Mouse (Mus musculus) 3T3-L1 (cell line): ENCODE results near the gene Coasy.
A peak's percentile ranks its signal among the peaks of the same experiment; 100 is the strongest.

Source experiments
- DNase-seq: peaks from one replicate; pipeline ENCODE4 v3.0.0-alpha.2; 2015; ENCODE audit warnings: low read depth, low spot score

Coasy gene

GRCm38 (mm10) chr11:101062971-101063675 lies 19.2 kb upstream of the Coasy start:
- no peak for DNase-seq

DNA sequence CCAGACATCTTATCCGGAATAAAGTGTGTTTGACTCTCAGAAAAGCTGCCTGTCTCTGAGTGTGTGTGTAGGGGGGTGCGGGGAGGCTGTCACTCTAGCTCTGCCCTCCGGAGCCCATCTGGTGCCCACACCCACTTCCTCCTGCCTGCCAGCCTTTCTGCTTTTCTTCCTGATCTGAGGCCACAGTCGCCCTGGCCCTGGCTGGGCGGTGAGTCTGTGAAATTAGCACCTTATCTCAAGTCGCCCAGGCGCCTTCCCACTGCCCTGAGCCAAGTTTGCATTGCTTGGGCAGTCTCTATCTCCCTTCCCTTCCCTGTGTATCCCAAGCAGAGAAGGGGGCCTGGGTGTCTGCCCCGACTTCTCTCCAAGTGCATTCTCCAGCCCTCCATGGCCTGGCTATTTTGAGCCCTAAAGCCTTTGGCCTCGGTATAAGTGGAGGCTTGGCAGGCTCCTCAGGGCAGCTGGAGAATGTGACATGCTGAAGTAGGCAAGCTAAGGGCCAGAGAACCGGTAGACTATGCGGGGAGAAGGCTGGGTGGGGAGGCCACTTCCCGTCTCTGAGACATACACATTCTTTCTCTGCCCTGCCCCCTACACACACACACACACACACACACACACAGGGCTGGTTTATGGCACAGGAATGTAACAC lies 18.6 kb upstream of the Coasy start:
- DNase-seq = peak; percentile 74

- no peak for DNase-seq
These were observed 17.9 kb upstream of the Coasy start for GRCm38 (mm10) chr11:101064462-101064861.

DNA sequence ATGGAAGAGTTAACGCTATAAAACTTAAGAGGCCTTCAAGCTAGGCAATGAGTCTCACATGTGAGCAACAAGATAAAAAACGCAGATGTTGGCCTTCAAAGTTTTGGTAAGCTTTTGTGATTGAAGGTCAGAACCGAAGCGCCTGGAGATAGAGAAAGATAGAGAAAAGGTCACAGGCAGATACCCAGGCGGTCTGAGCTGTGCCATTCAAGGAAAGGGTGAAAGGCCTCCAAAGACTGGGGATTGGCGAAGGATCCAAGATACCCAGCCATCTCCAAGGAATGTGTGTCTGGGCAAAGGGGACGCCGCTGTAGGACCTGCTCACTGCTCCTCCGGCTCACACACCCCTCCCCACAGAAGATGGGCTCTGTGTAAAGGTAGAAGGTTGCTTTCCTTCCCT lies 17.4 kb upstream of the Coasy start:
- DNase-seq = no peak

- DNase-seq = peak; percentile 83
These were observed 15.6 kb upstream of the Coasy start for GRCm38 (mm10) chr11:101066549-101067412.

DNA sequence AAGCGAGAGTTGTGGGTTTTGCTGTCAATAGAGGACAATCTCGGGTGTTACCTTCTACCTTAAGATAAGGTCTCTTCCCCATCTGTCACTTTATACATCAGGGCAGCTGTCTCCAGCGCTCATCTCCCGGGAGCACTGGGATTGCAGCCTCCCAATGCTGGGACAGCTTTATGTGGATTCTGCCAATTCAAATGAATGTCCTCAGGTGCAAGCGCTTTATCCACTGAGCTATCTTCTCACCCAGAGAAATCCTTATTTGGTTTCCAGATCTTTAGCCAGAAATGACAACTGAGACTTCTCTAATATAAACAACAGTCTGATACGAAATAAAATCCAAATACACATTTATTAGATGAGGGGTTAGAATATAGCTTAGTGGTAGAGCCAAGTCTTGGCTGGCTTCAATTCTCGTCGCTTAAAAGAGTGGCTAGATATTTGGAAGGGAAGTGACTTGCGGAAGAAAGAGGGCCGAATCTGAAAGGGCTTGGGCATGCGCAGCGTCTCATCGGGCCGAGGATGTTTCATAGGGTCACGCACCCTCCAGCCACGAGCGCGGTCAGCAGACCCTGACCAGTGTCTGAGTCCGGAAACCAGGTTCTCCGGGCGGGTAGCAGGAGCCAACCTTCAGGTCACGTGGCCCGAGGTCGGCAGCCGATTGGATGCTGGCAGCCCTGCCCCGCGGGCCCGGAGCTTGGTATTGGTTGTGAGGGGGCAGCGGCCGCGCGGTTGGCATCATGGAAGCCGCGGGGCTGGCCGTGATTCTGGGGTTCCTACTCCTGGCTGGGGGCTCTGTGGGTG lies 12.8 kb upstream of the Coasy start, which contains the start of gene Naglu:
Gene Naglu (plus strand): TSS at position 622 of the 798 bp plus-strand sequence.
- peak; percentile 94 for DNase-seq

GRCm38 (mm10) chr11:101070189-101070527 lies 12.2 kb upstream of the Coasy start:
- DNase-seq = no peak

DNA sequence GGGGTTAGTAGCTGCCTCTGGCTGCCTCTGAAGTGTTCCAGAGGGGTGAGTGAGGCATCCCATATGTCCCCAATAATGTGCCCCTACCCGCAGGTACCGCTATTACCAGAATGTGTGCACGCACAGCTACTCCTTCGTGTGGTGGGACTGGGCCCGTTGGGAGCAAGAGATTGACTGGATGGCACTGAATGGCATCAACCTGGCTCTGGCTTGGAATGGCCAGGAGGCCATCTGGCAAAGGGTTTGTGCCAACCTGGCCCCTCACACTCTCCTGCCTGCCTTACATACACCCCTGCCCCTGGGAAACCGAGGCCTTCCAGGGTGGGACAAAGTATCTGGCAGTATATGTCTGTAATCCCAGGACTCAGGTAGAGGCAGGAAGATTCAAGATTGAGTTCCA lies 11.4 kb upstream of the Coasy start:
- DNase-seq = no peak

DNA sequence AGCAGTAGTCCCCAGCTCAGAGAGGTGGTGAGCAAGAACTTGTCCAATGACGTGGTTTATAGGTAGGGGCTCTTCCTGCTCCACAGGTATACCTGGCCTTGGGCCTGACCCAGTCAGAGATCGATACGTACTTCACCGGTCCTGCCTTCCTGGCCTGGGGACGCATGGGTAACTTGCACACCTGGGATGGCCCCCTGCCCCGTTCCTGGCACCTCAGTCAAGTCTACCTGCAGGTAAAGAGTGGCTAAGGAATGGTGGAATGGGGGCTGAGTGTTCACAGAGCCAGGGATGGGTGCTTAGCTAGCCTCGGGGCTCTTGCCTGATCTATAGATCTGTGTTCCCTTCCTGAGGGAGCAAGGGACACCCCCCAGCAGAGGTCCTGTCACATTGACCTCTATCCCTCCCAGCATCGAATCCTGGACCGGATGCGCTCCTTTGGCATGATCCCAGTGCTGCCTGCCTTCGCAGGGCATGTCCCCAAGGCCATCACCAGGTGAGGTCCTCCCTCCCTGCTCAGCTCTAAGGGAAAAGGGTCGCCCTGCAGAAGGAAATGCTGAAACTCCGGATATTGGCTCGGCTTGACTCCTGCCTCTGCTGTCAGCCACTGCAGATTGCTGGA lies 10.4 kb upstream of the Coasy start:
- no peak for DNase-seq

- DNase-seq = no peak
These were observed 4.2 kb upstream of the Coasy start, which contains the start of gene Hsd17b1 for GRCm38 (mm10) chr11:101078121-101078520. Gene Hsd17b1, plus strand, starts transcription at chr11:101078411.

GRCm38 (mm10) chr11:101079746-101080145 lies 2.6 kb upstream of the Coasy start:
- DNase-seq = no peak

GRCm38 (mm10) chr11:101080421-101080820 lies 1.9 kb upstream of the Coasy start:
- no peak for DNase-seq

DNA sequence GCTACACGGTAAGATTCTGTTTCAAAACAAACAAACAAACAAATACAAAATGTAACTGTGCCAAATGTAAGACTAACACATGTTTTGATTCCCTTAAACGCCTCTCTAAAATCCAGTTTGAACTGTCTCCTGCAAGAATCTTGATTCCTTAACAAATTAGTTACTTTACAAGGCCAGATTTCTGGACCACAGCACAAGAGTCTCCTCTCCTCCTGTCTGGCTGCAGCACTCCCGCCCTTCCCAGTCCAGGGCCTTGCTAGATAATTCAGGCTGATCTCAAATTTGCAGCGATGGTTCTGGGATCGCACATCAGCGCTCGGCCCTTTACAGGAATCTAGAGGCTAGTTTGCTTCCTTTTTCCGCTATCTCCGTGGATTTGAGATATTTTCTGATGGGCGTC lies 706 bp upstream of the Coasy start:
- DNase-seq = no peak

DNA sequence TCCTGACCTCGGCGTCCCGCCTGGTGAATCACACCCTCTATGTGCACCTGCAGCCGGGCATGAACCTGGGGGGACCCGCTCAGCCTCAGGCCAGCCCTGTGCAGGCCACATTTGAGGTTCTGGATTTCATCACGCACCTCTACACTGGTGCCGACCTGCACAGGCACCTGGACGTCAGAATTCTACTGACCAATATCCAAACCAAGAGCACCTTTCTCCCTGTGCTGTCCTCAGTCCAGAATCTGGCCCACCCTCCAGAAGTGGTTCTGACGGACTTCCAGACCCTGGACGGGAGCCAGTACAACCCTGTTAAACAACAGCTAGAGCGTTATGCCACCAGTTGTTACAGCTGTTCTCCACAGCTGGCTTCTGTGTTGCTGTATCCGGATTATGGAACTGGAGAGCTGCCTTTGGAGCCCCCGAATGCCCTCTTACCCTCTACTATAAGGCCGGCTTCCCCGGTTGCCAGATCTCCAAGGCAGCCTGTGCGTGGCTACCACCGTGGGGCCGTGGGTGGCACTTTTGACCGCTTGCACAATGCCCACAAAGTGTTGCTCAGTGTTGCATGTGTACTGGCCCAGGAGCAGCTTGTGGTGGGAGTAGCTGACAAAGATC lies 825 bp downstream of the Coasy start:
- peak; percentile 52 for DNase-seq

DNA sequence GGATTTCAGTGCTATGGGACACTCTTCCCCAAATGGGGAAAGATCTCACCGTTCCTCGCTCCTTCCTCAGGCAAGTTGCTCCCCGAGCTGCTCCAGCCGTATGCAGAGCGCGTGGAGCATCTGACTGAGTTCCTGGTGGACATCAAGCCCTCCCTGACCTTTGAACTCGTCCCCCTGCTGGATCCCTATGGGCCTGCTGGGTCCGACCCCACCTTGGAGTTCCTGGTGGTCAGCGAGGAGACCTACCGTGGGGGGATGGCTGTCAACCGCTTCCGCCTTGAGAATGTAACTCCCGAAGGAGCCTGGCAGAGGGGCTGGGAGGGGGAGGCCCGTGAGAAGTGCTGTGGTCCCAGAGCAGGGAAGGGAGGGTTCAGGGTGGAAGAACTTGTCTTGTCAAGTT lies 1.9 kb downstream of the Coasy start:
- DNase-seq = no peak

DNA sequence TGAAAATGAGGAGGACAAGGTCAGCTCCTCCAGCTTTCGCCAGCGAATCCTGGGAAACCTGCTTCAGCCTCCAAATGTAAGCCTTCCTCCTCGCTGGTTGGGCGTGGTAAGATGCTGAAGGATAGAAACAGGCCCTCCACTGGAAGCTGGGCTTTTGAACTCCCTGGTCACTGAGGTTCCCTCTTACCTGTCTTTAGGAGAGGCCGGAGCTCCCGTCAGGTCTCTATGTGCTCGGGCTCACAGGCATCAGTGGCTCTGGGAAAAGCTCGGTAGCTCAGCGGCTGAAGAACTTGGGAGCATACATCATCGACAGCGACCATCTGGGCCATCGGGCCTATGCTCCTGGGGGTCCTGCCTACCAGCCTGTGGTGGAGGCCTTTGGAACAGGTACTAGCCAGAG lies 2.4 kb downstream of the Coasy start:
- no peak for DNase-seq

DNA sequence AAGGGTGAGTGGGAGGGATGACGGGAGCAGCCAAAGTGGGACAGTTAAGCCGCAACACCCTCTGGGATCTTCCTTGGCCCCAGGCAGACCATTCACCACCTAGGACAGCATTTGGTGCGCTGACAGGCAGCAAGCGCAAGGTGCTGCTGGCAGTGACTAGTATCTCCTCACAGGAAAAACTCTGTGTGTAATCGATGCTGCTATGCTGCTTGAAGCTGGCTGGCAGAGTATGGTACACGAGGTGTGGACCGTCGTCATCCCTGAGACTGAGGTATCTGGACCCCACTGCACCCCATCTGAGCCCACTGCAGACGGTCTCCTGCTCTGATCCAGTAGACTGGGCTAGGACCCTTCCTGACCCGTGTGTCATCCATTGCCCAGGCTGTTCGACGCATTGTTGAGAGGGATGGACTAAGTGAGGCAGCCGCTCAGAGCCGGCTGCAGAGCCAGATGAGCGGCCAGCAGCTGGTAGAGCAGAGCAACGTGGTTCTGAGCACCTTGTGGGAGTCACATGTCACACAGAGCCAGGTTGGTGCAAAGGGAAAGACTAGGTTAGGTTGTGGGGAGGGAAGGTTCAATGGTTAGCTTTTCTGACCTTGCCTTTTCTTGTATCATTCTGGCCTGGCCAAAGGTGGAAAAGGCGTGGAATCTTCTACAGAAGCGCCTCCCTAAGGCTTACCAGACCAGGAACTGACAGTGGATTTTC lies 3.4 kb downstream of the Coasy start:
- DNase-seq = no peak

GRCm38 (mm10) chr11:101086323-101086674 lies 3.9 kb downstream of the Coasy start:
- peak; percentile 16 for DNase-seq

- DNase-seq = peak; percentile 97
These were observed 4.7 kb downstream of the Coasy start, which contains the start of gene Mlx for GRCm38 (mm10) chr11:101086756-101087681. Gene Mlx, plus strand, starts transcription at chr11:101087277.
